Mouse (Mus musculus): Measurements from ENCODE around the gene Ralgapa2. TPM values are rescaled to one million over a fixed set of nuclear protein-coding genes. Genes with fewer than 3 reads are reported as not detected.

The Ralgapa2 gene
- polyA plus RNA-seq, 1 experiment from 2014 or later = 9.9 TPM

DNA sequence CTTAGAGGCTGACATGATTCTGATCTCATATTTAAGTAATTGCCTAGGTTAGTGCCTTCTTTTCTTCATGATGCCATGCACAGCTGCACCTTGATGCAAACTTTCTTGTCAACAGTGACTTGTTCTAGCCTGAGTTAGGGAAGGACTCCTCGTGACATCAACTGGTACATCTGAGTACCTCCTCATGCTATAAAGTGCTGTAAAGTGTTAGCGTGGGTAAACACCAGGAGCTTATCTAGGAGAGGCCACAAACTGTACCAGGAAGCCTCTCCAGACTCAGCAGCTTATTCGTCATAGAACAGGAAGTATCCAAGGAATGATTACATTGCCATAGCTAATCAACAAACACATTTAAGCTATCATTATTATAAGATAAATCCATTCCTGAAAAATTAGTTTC is 23.9 kb downstream of the Ralgapa2 start:
- Histone ChIP-seq H3K4me1 (ENCODE audit: control insufficient read depth, insufficient read depth, low read depth, low read length) (no peaks in the 10 kb centered on the region), H3K4me3 (ENCODE audit: low read length) (no peak overlapping the region), H3K27ac (ENCODE audit: low read depth, low read length) (no peak overlapping the region), H3K4me2 (ENCODE audit: low read length) (no peak overlapping the region), H3K9ac (ENCODE audit: low read depth, low read length) (no peak overlapping the region), H3K27me3 (replicated peaks; ENCODE audit: control insufficient read depth, insufficient read depth, low read length) (no peaks in the 10 kb centered on the region), H3K9me3 (ENCODE audit: control insufficient read depth, low read length) (no peaks in the 10 kb centered on the region), H3K36me3 (ENCODE audit: control insufficient read depth, insufficient read depth, low read length) (0 out of 2 replicates have a peak, but pooled peaks cover 3% of the 10 kb centered on the region)
- 95% methylated on average over 3 of the region's 3 CpGs for WGBS
- ATAC-seq = no peak

DNA sequence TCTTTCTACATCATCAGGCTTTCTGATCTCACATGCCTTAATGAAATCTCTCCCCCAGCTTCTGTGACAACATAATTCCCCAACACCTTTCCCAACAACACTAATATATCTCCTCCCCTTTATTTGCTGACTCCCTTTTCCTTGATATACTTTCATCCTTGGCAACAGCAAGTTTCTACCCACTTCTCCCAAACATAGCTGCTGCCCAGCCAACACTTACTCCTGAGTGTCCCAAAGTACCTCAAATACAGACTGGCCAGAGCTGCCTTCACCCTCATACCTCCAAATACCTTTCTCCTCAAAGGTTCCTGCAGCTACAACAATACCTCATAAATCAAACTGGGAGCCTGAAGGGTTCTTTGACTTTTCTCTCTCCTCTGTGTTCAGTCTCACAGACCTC is 29.3 kb downstream of the Ralgapa2 start:
- ATAC-seq = no peak

DNA sequence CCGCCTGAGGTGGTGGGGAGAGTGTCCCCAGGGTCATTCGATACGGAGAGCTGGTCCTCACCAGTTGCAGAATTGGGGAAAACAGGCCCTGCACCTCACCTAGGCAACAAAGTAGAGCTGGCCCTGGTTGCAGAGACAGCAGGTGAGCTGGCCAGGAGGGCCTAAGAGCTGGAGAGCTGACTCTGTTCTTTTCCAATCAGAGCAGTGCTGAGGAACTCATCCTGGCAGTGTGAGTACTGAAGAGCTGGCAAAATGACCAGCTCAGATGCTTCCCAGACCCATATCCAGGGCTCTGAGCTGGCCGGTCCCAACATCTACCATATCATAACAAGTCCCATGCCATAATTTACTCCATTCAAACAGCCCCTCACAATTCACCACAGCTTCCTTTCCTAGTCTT is 34.7 kb downstream of the Ralgapa2 start:
- 98% methylated on average over 4 of the region's 4 CpGs for WGBS
- no peak overlapping the region for H3K27ac ChIP-seq (ENCODE audit: low read depth, low read length)
- H3K9me3 ChIP-seq (ENCODE audit: control insufficient read depth, low read length) = no peaks in the 10 kb centered on the region
- H3K27me3 ChIP-seq (replicated peaks; ENCODE audit: control insufficient read depth, insufficient read depth, low read length) = no peaks in the 10 kb centered on the region
- no peaks in the 10 kb centered on the region for H3K36me3 ChIP-seq (ENCODE audit: control insufficient read depth, insufficient read depth, low read length)
- no peak overlapping the region for H3K4me2 ChIP-seq (ENCODE audit: low read length)
- H3K4me1 ChIP-seq (ENCODE audit: control insufficient read depth, insufficient read depth, low read depth, low read length) = no peaks in the 10 kb centered on the region
- ATAC-seq = no peak
- no peak overlapping the region for H3K4me3 ChIP-seq (ENCODE audit: low read length)
- H3K9ac ChIP-seq (ENCODE audit: low read depth, low read length) = no peak overlapping the region

More for the DNA sequence above, 29.3 kb downstream of the Ralgapa2 start:
- Histone ChIP-seq H3K4me2 (ENCODE audit: low read length) (no peak overlapping the region), H3K4me3 (ENCODE audit: low read length) (no peak overlapping the region), H3K27ac (ENCODE audit: low read depth, low read length) (no peak overlapping the region), H3K27me3 (replicated peaks; ENCODE audit: control insufficient read depth, insufficient read depth, low read length) (no peaks in the 10 kb centered on the region), H3K4me1 (ENCODE audit: control insufficient read depth, insufficient read depth, low read depth, low read length) (no peaks in the 10 kb centered on the region), H3K9ac (ENCODE audit: low read depth, low read length) (no peak overlapping the region), H3K36me3 (ENCODE audit: control insufficient read depth, insufficient read depth, low read length) (0 out of 2 replicates have a peak, but pooled peaks cover 3% of the 10 kb centered on the region), H3K9me3 (ENCODE audit: control insufficient read depth, low read length) (no peaks in the 10 kb centered on the region)

DNA sequence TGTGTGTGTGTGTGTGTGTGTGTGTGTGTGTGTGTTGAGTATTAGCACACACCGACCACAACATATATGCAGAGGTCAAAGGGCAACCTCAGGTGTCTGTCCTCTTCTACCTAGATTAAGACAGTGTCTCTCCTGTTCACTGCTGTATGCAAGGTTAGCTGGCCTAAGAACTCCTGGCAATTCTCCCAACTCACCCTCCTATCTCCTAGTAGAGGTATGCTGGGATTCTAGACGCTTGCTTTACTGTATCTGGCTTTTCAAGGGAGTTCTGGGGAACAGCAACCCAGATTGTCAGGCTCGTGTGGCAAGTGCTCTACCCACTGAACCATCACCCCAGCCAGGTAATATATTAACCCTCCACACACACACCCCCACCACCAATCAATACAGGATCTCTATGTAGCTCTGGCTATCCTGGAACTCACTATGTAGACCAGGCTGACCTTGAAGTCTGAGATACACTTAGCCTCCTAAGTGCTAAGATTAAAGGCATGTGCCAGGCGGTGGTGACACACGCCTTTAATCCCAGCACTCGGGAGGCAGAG is 35.6 kb downstream of the Ralgapa2 start:
- Histone ChIP-seq H3K36me3 (ENCODE audit: control insufficient read depth, insufficient read depth, low read length) (no peaks in the 10 kb centered on the region), H3K27ac (ENCODE audit: low read depth, low read length) (no peak overlapping the region), H3K9ac (ENCODE audit: low read depth, low read length) (no peak overlapping the region), H3K4me1 (ENCODE audit: control insufficient read depth, insufficient read depth, low read depth, low read length) (no peaks in the 10 kb centered on the region), H3K4me2 (ENCODE audit: low read length) (no peak overlapping the region), H3K9me3 (ENCODE audit: control insufficient read depth, low read length) (no peaks in the 10 kb centered on the region), H3K27me3 (replicated peaks; ENCODE audit: control insufficient read depth, insufficient read depth, low read length) (no peaks in the 10 kb centered on the region), H3K4me3 (ENCODE audit: low read length) (no peak overlapping the region)
- 96% methylated on average over 6 of the region's 6 CpGs for WGBS
- no peak for ATAC-seq

DNA sequence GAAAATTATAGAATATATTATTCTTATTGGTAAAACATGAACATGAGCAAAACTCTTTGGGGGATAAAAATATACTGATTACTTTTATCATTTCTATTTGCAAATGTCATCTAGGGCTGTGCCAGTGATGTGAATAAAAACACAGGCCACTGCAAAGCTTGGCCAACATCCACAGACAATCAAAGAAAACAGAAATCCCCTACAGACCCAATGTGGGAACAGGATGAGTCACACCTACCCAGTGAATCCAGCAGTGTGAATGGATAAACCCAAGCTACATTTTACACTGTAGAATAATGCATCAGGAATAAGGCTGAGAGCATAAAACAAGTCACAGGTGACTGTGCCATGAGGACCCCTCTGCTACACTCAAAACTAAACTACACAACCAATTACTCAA is 36.1 kb downstream of the Ralgapa2 start:
- H3K4me2 ChIP-seq (ENCODE audit: low read length) = no peak overlapping the region

DNA sequence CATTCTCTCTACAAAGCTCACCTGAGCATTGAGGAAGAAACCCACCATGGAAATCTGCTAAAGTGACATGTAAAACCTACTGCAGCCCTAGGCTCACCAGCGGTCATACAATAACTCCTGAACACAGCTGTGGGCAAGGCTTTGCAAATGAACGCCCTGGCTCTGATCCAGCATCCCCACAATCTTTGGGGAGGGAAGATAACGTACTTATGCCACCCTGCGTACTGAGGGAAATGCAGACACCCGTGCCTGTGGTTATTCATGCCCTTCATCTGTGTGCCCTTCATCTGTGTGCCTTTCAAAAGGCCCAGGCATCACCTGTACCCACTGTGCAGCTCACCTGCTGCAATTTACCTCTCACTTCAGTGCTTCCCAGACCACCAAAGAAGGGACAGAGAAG is 41.2 kb downstream of the Ralgapa2 start:
- H3K27me3 ChIP-seq (replicated peaks; ENCODE audit: control insufficient read depth, insufficient read depth, low read length) = no peaks in the 10 kb centered on the region
- ATAC-seq = 0 out of 2 replicates have a peak, but pooled peaks have one; percentile 5
- no peak overlapping the region for H3K9ac ChIP-seq (ENCODE audit: low read depth, low read length)
- WGBS = 49% methylated on average over 5 of the region's 5 CpGs
- H3K9me3 ChIP-seq (ENCODE audit: control insufficient read depth, low read length) = no peaks in the 10 kb centered on the region
- H3K4me2 ChIP-seq (ENCODE audit: low read length) = no peak overlapping the region
- H3K4me3 ChIP-seq (ENCODE audit: low read length) = no peak overlapping the region
- H3K4me1 ChIP-seq (ENCODE audit: control insufficient read depth, insufficient read depth, low read depth, low read length) = no peaks in the 10 kb centered on the region
- no peak overlapping the region for H3K27ac ChIP-seq (ENCODE audit: low read depth, low read length)
- H3K36me3 ChIP-seq (ENCODE audit: control insufficient read depth, insufficient read depth, low read length) = no peaks in the 10 kb centered on the region

More for the DNA sequence above, 36.1 kb downstream of the Ralgapa2 start:
- H3K27ac ChIP-seq (ENCODE audit: low read depth, low read length) = no peak overlapping the region
- no peaks in the 10 kb centered on the region for H3K36me3 ChIP-seq (ENCODE audit: control insufficient read depth, insufficient read depth, low read length)
- H3K9ac ChIP-seq (ENCODE audit: low read depth, low read length) = no peak overlapping the region
- no peak for ATAC-seq
- no peak overlapping the region for H3K4me3 ChIP-seq (ENCODE audit: low read length)
- H3K9me3 ChIP-seq (ENCODE audit: control insufficient read depth, low read length) = no peaks in the 10 kb centered on the region
- H3K27me3 ChIP-seq (replicated peaks; ENCODE audit: control insufficient read depth, insufficient read depth, low read length) = no peaks in the 10 kb centered on the region
- H3K4me1 ChIP-seq (ENCODE audit: control insufficient read depth, insufficient read depth, low read depth, low read length) = no peaks in the 10 kb centered on the region

DNA sequence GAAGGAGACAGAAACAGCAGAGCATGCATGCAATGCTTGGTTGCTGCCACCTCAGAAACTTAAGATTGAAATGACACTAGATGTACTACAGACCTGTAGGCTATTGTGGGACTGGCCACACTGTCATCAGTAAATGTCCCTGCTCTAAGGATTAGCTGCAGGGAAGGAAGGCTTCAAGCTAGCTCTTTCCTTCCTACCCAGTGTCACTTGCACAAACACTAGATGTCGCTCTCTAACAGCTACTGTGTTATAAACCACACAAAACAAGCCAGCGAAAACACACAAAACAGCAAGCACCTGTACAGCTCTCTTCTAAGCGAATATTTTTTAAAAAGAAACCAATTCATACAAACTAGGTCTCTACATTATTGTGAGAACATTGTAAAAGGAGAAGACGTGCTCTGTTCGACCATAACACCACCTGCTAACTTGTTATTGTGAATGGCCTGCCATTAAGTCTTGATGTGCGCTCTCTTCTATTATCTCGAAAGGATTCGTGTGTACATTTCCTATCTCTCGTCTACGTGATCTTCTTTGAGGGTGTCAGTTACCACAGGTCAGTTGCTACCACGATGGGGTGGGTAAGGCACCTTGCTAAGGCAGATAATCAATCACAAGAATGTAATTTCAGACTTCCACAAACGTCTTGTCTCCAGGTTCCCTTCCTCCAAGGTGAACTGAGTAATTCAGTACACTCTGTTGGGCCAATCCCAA is 42.3 kb downstream of the Ralgapa2 start:
- peak; percentile 87 for ATAC-seq
- Histone ChIP-seq H3K4me2 (ENCODE audit: low read length) (no peak overlapping the region), H3K4me3 (ENCODE audit: low read length) (no peak overlapping the region), H3K27me3 (replicated peaks; ENCODE audit: control insufficient read depth, insufficient read depth, low read length) (no peaks in the 10 kb centered on the region), H3K9me3 (ENCODE audit: control insufficient read depth, low read length) (no peaks in the 10 kb centered on the region), H3K36me3 (ENCODE audit: control insufficient read depth, insufficient read depth, low read length) (no peaks in the 10 kb centered on the region), H3K4me1 (ENCODE audit: control insufficient read depth, insufficient read depth, low read depth, low read length) (no peaks in the 10 kb centered on the region), H3K9ac (ENCODE audit: low read depth, low read length) (no peak overlapping the region), H3K27ac (ENCODE audit: low read depth, low read length) (no peak overlapping the region)
- 57% methylated on average over 12 of the region's 12 CpGs for WGBS

DNA sequence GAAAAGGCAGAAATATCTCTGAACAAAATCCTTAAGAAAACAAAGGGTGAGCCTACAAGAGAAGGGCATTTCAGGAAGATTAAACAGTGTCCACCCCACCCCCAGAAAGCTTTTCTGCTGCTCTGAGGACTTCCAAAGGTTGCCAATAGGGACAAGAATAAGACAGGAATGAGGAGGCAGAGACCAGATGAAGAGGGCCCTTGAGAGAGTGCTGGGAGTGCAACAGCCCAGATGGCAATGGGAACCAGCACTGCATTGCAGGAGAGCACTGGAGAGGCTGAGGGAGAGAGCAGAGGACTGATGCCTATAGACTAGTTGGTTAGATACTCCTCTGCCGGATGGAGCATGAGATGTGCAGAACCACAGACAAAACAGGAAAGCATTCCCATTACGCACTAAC is 43.2 kb downstream of the Ralgapa2 start:
- Histone ChIP-seq H3K9ac (ENCODE audit: low read depth, low read length) (no peak overlapping the region), H3K36me3 (ENCODE audit: control insufficient read depth, insufficient read depth, low read length) (no peaks in the 10 kb centered on the region), H3K27ac (ENCODE audit: low read depth, low read length) (no peak overlapping the region), H3K4me3 (ENCODE audit: low read length) (no peak overlapping the region), H3K27me3 (replicated peaks; ENCODE audit: control insufficient read depth, insufficient read depth, low read length) (no peaks in the 10 kb centered on the region), H3K4me2 (ENCODE audit: low read length) (no peak overlapping the region), H3K9me3 (ENCODE audit: control insufficient read depth, low read length) (no peaks in the 10 kb centered on the region), H3K4me1 (ENCODE audit: control insufficient read depth, insufficient read depth, low read depth, low read length) (no peaks in the 10 kb centered on the region)
- WGBS = 80% methylated on average over 2 of the region's 2 CpGs
- ATAC-seq = no peak

DNA sequence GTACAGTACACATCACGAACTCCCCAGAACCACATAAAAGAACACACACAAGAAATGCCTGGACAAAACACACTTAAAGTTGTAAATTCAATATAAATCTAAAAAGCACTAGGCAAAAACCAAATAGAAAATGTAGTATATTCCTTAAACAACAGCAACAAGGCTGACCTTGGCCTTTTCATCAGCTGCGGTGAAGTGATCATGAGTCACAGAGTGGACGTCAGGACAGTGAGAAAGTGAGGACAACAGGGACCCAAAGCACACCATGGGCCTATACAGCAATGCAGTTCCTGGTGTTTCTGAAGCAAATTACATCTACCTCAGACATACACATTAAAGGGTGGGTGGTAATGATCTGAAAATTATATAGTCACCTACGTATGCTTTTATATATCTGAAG is 44.1 kb downstream of the Ralgapa2 start:
- ATAC-seq = no peak
- WGBS = 94% methylated on average over 4 of the region's 4 CpGs

More for the DNA sequence above, 44.1 kb downstream of the Ralgapa2 start:
- Histone ChIP-seq H3K4me3 (ENCODE audit: low read length) (no peak overlapping the region), H3K4me1 (ENCODE audit: control insufficient read depth, insufficient read depth, low read depth, low read length) (no peaks in the 10 kb centered on the region), H3K9me3 (ENCODE audit: control insufficient read depth, low read length) (no peaks in the 10 kb centered on the region), H3K4me2 (ENCODE audit: low read length) (no peak overlapping the region), H3K9ac (ENCODE audit: low read depth, low read length) (no peak overlapping the region), H3K27ac (ENCODE audit: low read depth, low read length) (no peak overlapping the region), H3K27me3 (replicated peaks; ENCODE audit: control insufficient read depth, insufficient read depth, low read length) (no peaks in the 10 kb centered on the region), H3K36me3 (ENCODE audit: control insufficient read depth, insufficient read depth, low read length) (no peaks in the 10 kb centered on the region)
